In the genomic region with DNA sequence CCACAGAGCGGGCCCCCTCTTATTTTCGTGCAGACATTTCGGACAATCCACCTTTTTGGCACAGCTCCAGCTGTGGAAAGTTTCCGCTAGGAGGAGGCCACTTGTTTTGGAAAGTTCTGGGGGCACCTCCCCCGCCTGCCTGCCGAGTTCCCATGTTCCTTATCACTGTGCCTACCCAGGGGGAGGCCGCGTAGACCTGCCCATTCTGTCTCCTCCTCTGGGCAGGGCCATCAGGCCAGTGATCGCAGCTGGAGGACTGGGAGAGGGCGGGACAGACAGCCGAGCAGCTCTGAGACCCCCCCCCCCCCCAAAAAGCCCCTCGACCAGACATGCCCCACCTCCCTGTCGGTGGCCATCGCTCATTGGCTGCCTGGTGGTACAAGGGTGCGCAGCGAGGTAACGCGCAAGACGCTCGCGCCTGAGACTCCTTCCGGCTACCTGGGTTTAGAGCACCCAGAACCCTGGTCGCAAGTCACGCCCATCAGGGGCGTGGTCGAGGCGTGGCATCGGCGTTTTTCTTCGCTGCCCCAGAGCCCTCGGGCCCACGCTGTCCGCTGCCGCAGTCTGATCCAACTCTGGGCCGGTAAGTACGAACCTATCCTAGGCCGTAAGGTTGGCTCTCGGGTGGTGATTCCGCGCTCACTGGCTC, we compare ENCODE assay signal across 8 mouse cellular contexts. TPM values are rescaled to one million over a fixed set of nuclear protein-coding genes. Genes with fewer than 3 reads are reported as not detected.
DNase-seq lines count a peak whose midpoint lies in the region; ATAC-seq and TF ChIP-seq lines count a peak whose summit lies in the region.

A gene (plus strand): TSS at position 413 of the 649 bp plus-strand sequence.

- peak within 1 kb of the TSS; percentile 93 for H3K4me3 ChIP-seq in E14TG2a.4 (replicated peaks; ENCODE audit: low read length)
- H3K4me3 ChIP-seq in heart, embryonic 14.5 days (ENCODE audit: control insufficient read depth in 1 of 2, insufficient read depth in 1 of 2, low read depth in 1 of 2, low read length in 2 of 2): peak within 1 kb of the TSS; percentile 73 to 80
- peak within 1 kb of the TSS; percentile 53 for H3K4me3 ChIP-seq in kidney, postnatal 0 days (replicated peaks; ENCODE audit: low read depth, low read length)
- peak within 1 kb of the TSS; percentile 59 to 70 for H3K4me3 ChIP-seq in liver, embryonic 14.5 days (ENCODE audit: insufficient read depth in 1 of 2, low read depth in 2 of 2, low read length in 2 of 2)
- peak within 1 kb of the TSS; percentile 55 for H3K4me3 ChIP-seq in stomach, embryonic 16.5 days (replicated peaks; ENCODE audit: low read length)

- H3K27me3 ChIP-seq in E14TG2a.4 (ENCODE audit: insufficient read depth, low read length): peaks cover 15% of the 10 kb centered on the region
- H3K27me3 ChIP-seq in heart, embryonic 14.5 days (ENCODE audit: control insufficient read depth, insufficient read depth, low read length): no peaks in the 10 kb centered on the region
- H3K27me3 ChIP-seq in kidney, postnatal 0 days (ENCODE audit: insufficient read depth, low read length): no peaks in the 10 kb centered on the region
- H3K27me3 ChIP-seq in liver, embryonic 14.5 days (ENCODE audit: control insufficient read depth, insufficient read depth, low read length): no peaks in the 10 kb centered on the region
- H3K27me3 ChIP-seq in stomach, embryonic 16.5 days (ENCODE audit: control insufficient read depth, insufficient read depth, low read length): no peaks in the 10 kb centered on the region

- peaks cover 88% of the 10 kb centered on the region for H3K4me1 ChIP-seq in E14TG2a.4 (replicated peaks; ENCODE audit: low read depth, low read length)
- peaks cover 24 to 43% of the 10 kb centered on the region in 2 experiments for H3K4me1 ChIP-seq in heart, embryonic 14.5 days (ENCODE audit: control insufficient read depth in 2 of 2, insufficient read depth in 2 of 2, low read length in 2 of 2)
- peaks cover 36% of the 10 kb centered on the region for H3K4me1 ChIP-seq in kidney, postnatal 0 days (replicated peaks; ENCODE audit: insufficient read depth, low read length)
- peaks cover 7 to 14% of the 10 kb centered on the region in 2 experiments for H3K4me1 ChIP-seq in liver, embryonic 14.5 days (replicated peaks; ENCODE audit: control insufficient read depth in 2 of 2, insufficient read depth in 2 of 2, low read length in 1 of 2)
- H3K4me1 ChIP-seq in stomach, embryonic 16.5 days (ENCODE audit: control insufficient read depth, insufficient read depth, low read length): peaks cover 48% of the 10 kb centered on the region

- TF ChIP-seq CTCF in E14TG2a.4 (conservative IDR thresholded peaks at IDR 0.05; ENCODE audit: low read length): no peak
- TF ChIP-seq CTCF in kidney, postnatal 0 days (IDR thresholded peaks at IDR 0.05; ENCODE audit: low read depth): peak; percentile 6; the same call in 1 of the 2 replicates
- TF ChIP-seq CTCF in liver, embryonic 14.5 days (IDR thresholded peaks at IDR 0.05; ENCODE audit: low read depth): no peak

- TF ChIP-seq EP300 in liver, embryonic 14.5 days (IDR thresholded peaks at IDR 0.05; ENCODE audit: low read depth): no peak

- peak within 1 kb of the TSS; percentile 86 for H3K9ac ChIP-seq in heart, embryonic 14.5 days (ENCODE audit: low read length)
- peak within 1 kb of the TSS; percentile 58 for H3K9ac ChIP-seq in kidney, postnatal 0 days (ENCODE audit: low read depth, low read length)
- peak within 1 kb of the TSS; percentile 65 for H3K9ac ChIP-seq in liver, embryonic 14.5 days (replicated peaks)
- H3K9ac ChIP-seq in stomach, embryonic 16.5 days (ENCODE audit: low read length): peak within 1 kb of the TSS; percentile 70

- peaks cover 60% of the 10 kb centered on the region for H3K36me3 ChIP-seq in E14TG2a.4 (ENCODE audit: insufficient read depth, low read length)
- H3K36me3 ChIP-seq in heart, embryonic 14.5 days (ENCODE audit: control insufficient read depth, insufficient read depth, low read length): peaks cover 48% of the 10 kb centered on the region
- H3K36me3 ChIP-seq in kidney, postnatal 0 days (ENCODE audit: insufficient read depth, low read length): peaks cover 9% of the 10 kb centered on the region
- peaks cover 12% of the 10 kb centered on the region for H3K36me3 ChIP-seq in liver, embryonic 14.5 days (replicated peaks; ENCODE audit: control insufficient read depth, insufficient read depth, low read depth)
- 0 out of 2 replicates have a peak, but pooled peaks cover 10% of the 10 kb centered on the region for H3K36me3 ChIP-seq in stomach, embryonic 16.5 days (ENCODE audit: control insufficient read depth, insufficient read depth, low read length)

- 0% methylated on average over 40 of the region's 40 CpGs for WGBS in heart, embryonic 14.5 days
- under 1% methylated on average over 40 of the region's 40 CpGs for WGBS in kidney, postnatal 0 days
- WGBS in liver, embryonic 14.5 days (ENCODE audit: insufficient replicate concordance): under 1% methylated on average over 40 of the region's 40 CpGs
- 0% methylated on average over 40 of the region's 40 CpGs for WGBS in stomach, embryonic 16.5 days

- ATAC-seq in heart, embryonic 14.5 days (ENCODE audit: insufficient number of reproducible peaks, insufficient read depth, low FRiP score, low read depth): peak; percentile 86
- peak; percentile 84 for ATAC-seq in kidney, postnatal 0 days (replicated peaks; ENCODE audit: low FRiP score, low read depth)
- peak; percentile 85 for ATAC-seq in liver, embryonic 14.5 days (ENCODE audit: insufficient read depth)
- peak; percentile 90 for ATAC-seq in stomach, embryonic 16.5 days (ENCODE audit: insufficient read depth, low FRiP score)

- H3K27ac ChIP-seq in heart, embryonic 14.5 days (replicated peaks in 1 of 2; ENCODE audit: control insufficient read depth in 1 of 2, insufficient read depth in 1 of 2, low read depth in 2 of 2, low read length in 2 of 2): peak within 1 kb of the TSS; percentile 85 to 87
- peak within 1 kb of the TSS; percentile 84 for H3K27ac ChIP-seq in kidney, postnatal 0 days
- H3K27ac ChIP-seq in liver, embryonic 14.5 days: peak within 1 kb of the TSS; percentile 67
- H3K27ac ChIP-seq in stomach, embryonic 16.5 days (ENCODE audit: low read length): peak within 1 kb of the TSS; percentile 86

- no peaks in the 10 kb centered on the region for H3K9me3 ChIP-seq in E14TG2a.4 (ENCODE audit: low read length)
- no peaks in the 10 kb centered on the region for H3K9me3 ChIP-seq in heart, embryonic 14.5 days (ENCODE audit: control insufficient read depth, low read length)
- no peaks in the 10 kb centered on the region for H3K9me3 ChIP-seq in kidney, postnatal 0 days (replicated peaks; ENCODE audit: low read length)
- no peaks in the 10 kb centered on the region for H3K9me3 ChIP-seq in liver, embryonic 14.5 days (ENCODE audit: control insufficient read depth, low read length)
- H3K9me3 ChIP-seq in stomach, embryonic 16.5 days (replicated peaks; ENCODE audit: control insufficient read depth, low read length): no peaks in the 10 kb centered on the region

- H3K4me2 ChIP-seq in heart, embryonic 14.5 days (ENCODE audit: low read length): peak within 1 kb of the TSS; percentile 99
- peak within 1 kb of the TSS; percentile 92 for H3K4me2 ChIP-seq in kidney, postnatal 0 days (ENCODE audit: low read length)
- peak within 1 kb of the TSS; percentile 99 for H3K4me2 ChIP-seq in liver, embryonic 14.5 days (ENCODE audit: low read depth)
- peak within 1 kb of the TSS; percentile 99 for H3K4me2 ChIP-seq in stomach, embryonic 16.5 days (ENCODE audit: low read depth, low read length)

- DNase-seq in brain, embryonic 18.5 days (ENCODE audit: low read depth, low spot score): peak; percentile 71
- DNase-seq in fibroblast of lung, adult 2 months (ENCODE audit: low read depth): peak; percentile 44
- peak; percentile 95 for DNase-seq in kidney, postnatal 0 days (ENCODE audit: low spot score)
- DNase-seq in liver, embryonic 14.5 days (ENCODE audit: low read depth in 3 of 3, low spot score in 3 of 3): peak; percentile 83 to 87 (median 84)
- peak; percentile 94 for DNase-seq in neural tube, embryonic 10.5 days (ENCODE audit: extremely low spot score, low spot score)

RNA-seq across cellular contexts. Expression of the gene that starts here (rescaled TPM):
- 59.5 and 69.8 TPM in 2 replicates for polyA plus RNA-seq in heart, embryonic 14.5 days (2014; fragmentation: Nextera tagmentation; extraction: Ambion mirVana)
- polyA plus RNA-seq in kidney, postnatal 0 days (2015; fragmentation: Nextera tagmentation; extraction: Ambion mirVana): 166 and 169 TPM in 2 replicates
- polyA plus RNA-seq in liver, embryonic 14.5 days (2012; rRNA removed): 61.3 and 62.4 TPM in 2 replicates
- polyA plus RNA-seq in liver, embryonic 14.5 days (2014; fragmentation: Nextera tagmentation; extraction: Ambion mirVana): 30.2 and 34.2 TPM in 2 replicates
- polyA plus RNA-seq in stomach, embryonic 16.5 days (2015; fragmentation: Nextera tagmentation; extraction: Ambion mirVana): 104 and 111 TPM in 2 replicates

Comparison
In these comparisons a context has a peak if more than half of its experiments do, and no peak if none do; other contexts are left out.
1. Peak in every context shown above with its lines: DNase-seq, ATAC-seq, H3K4me3 ChIP-seq and H3K27ac ChIP-seq.
2. DNase-seq: peak in every context shown above with its lines; median percentile 95 in kidney, postnatal 0 days; 94 in neural tube, embryonic 10.5 days; 84 in liver, embryonic 14.5 days; 71 in brain, embryonic 18.5 days; 44 in fibroblast of lung, adult 2 months.